Comparison of ENCODE assay signal across 8 mouse cellular contexts in genomic region chr11:115513271-115514237, GRCm38 (mm10). TPM values are rescaled to one million over a fixed set of nuclear protein-coding genes. Genes with fewer than 3 reads are reported as not detected.
DNase-seq lines count a peak whose midpoint lies in the region; ATAC-seq and TF ChIP-seq lines count a peak whose summit lies in the region.

No protein-coding gene starts in this region.

- no peak for TF ChIP-seq CTCF in kidney, adult 2 months (conservative IDR thresholded peaks at IDR 0.05; ENCODE audit: insufficient read depth, insufficient read length, low read depth, low read length)
- TF ChIP-seq CTCF in lung, adult 2 months (IDR thresholded peaks at IDR 0.05; ENCODE audit: insufficient read depth, low read length), result no peak

- peaks cover 47% of the 10 kb centered on the region for H3K4me1 ChIP-seq in embryonic facial prominence, embryonic 10.5 days
- H3K4me1 ChIP-seq in kidney, adult 2 months (ENCODE audit: control insufficient read depth, insufficient read depth, low read length), result peaks cover 3% of the 10 kb centered on the region
- H3K4me1 ChIP-seq in lung, adult 2 months (ENCODE audit: control insufficient read depth, insufficient read depth, low read length), result peaks cover 7% of the 10 kb centered on the region
- H3K4me1 ChIP-seq in neural tube, embryonic 13.5 days (replicated peaks), result peaks cover 38% of the 10 kb centered on the region

- H3K9me3 ChIP-seq in embryonic facial prominence, embryonic 10.5 days, result no peaks in the 10 kb centered on the region
- H3K9me3 ChIP-seq in neural tube, embryonic 13.5 days, result no peaks in the 10 kb centered on the region

- H3K4me2 ChIP-seq in neural tube, embryonic 13.5 days, result peak overlapping the region; percentile 89

- H3K27ac ChIP-seq in embryonic facial prominence, embryonic 10.5 days (replicated peaks), result peak overlapping the region; percentile 97
- 0 out of 2 replicates have a peak overlapping the region, but pooled peaks have one; percentile 24 for H3K27ac ChIP-seq in kidney, adult 2 months (ENCODE audit: insufficient read depth, low read depth, low read length)
- peak overlapping the region; percentile 90 for H3K27ac ChIP-seq in neural tube, embryonic 13.5 days (replicated peaks)

- H3K27me3 ChIP-seq in embryonic facial prominence, embryonic 10.5 days (replicated peaks; ENCODE audit: low read depth, poor library complexity, severe bottlenecking), result no peaks in the 10 kb centered on the region
- H3K27me3 ChIP-seq in kidney, adult 2 months (replicated peaks; ENCODE audit: control insufficient read depth, insufficient read depth, low read length), result no peaks in the 10 kb centered on the region
- H3K27me3 ChIP-seq in neural tube, embryonic 13.5 days, result no peaks in the 10 kb centered on the region

- no peak for TF ChIP-seq POLR2A in kidney, adult 2 months (IDR thresholded peaks at IDR 0.05; ENCODE audit: low read depth, low read length)
- no peak for TF ChIP-seq POLR2A in lung, adult 2 months (IDR thresholded peaks at IDR 0.05; ENCODE audit: borderline replicate concordance, extremely low read depth, low read depth, low read length)

- peak; percentile 43 for ATAC-seq in activated CD4-positive, CD25-positive, alpha-beta regulatory T cell, adult 4 months
- peak; percentile 77 for ATAC-seq in neural tube, embryonic 13.5 days (ENCODE audit: low read depth)

- H3K9ac ChIP-seq in neural tube, embryonic 13.5 days, result peak overlapping the region; percentile 99

- peaks cover 7% of the 10 kb centered on the region; the same call in 1 of the 2 replicates for H3K36me3 ChIP-seq in embryonic facial prominence, embryonic 10.5 days (replicated peaks)
- H3K36me3 ChIP-seq in kidney, adult 2 months (ENCODE audit: control insufficient read depth, insufficient read depth, low read length), result no peaks in the 10 kb centered on the region
- H3K36me3 ChIP-seq in neural tube, embryonic 13.5 days, result no peaks in the 10 kb centered on the region

- peak; percentile 68 for DNase-seq in A20 (ENCODE audit: low read depth, low spot score)
- peak; percentile 74 for DNase-seq in embryonic facial prominence, embryonic 10.5 days (ENCODE audit: low spot score)
- peak; percentile 48 to 57 for DNase-seq in heart, adult 9 months (ENCODE audit: low spot score in 2 of 2)
- DNase-seq in kidney, adult 2 months, result peak; percentile 42
- DNase-seq in lung, adult 2 months, result peak; percentile 57
- peak; percentile 54 to 62 for DNase-seq in thymus, postnatal 36 days

- under 1% methylated on average over 57 of the region's 57 CpGs for WGBS in embryonic facial prominence, embryonic 10.5 days
- WGBS in kidney, adult 2 months, result under 1% methylated on average over 57 of the region's 57 CpGs
- under 1% methylated on average over 57 of the region's 57 CpGs for WGBS in lung, adult 2 months
- WGBS in neural tube, embryonic 13.5 days, result under 1% methylated on average over 57 of the region's 57 CpGs

- H3K4me3 ChIP-seq in embryonic facial prominence, embryonic 10.5 days, result peak overlapping the region; percentile 92
- H3K4me3 ChIP-seq in kidney, adult 2 months (ENCODE audit: insufficient read depth, low read depth, low read length), result peak overlapping the region; percentile 84
- H3K4me3 ChIP-seq in lung, adult 2 months (replicated peaks; ENCODE audit: extremely low read depth, low read depth, low read length), result peak overlapping the region; percentile 94
- H3K4me3 ChIP-seq in neural tube, embryonic 13.5 days, result peak overlapping the region; percentile 100

RNA-seq across cellular contexts. Expression of gene Jpt1, which starts 0.6 kb away (rescaled TPM):
- 100 to 1,000 TPM; 506 to 510 TPM for polyA plus RNA-seq in activated CD4-positive, CD25-positive, alpha-beta regulatory T cell, adult 4 months (2017; shearing (Covaris generic))
- 592 and 614 TPM in 2 replicates for polyA plus RNA-seq in embryonic facial prominence, embryonic 10.5 days (2016; fragmentation: Nextera tagmentation; extraction: Ambion mirVana)
- 62.9 and 64.9 TPM in 2 replicates for polyA plus RNA-seq in kidney, adult 2 months (2012; rRNA removed)
- polyA plus RNA-seq in lung, adult 2 months (2012; rRNA removed), result 114 and 147 TPM in 2 replicates
- 1,262 and 1,276 TPM in 2 replicates for polyA plus RNA-seq in neural tube, embryonic 13.5 days (2015; fragmentation: Nextera tagmentation; extraction: Ambion mirVana)

RNA-seq across cellular contexts. Expression of gene Nt5c, which starts 21.9 kb away (rescaled TPM):
- 100 to 1,000 TPM; 287 to 293 TPM for polyA plus RNA-seq in activated CD4-positive, CD25-positive, alpha-beta regulatory T cell, adult 4 months (2017; shearing (Covaris generic))
- 90.9 and 92.2 TPM in 2 replicates for polyA plus RNA-seq in embryonic facial prominence, embryonic 10.5 days (2016; fragmentation: Nextera tagmentation; extraction: Ambion mirVana)
- 47.6 and 50.5 TPM in 2 replicates for polyA plus RNA-seq in kidney, adult 2 months (2012; rRNA removed)
- 47.1 and 54.9 TPM in 2 replicates for polyA plus RNA-seq in lung, adult 2 months (2012; rRNA removed)
- polyA plus RNA-seq in neural tube, embryonic 13.5 days (2015; fragmentation: Nextera tagmentation; extraction: Ambion mirVana), result 95.6 and 96.7 TPM in 2 replicates

RNA-seq across cellular contexts. Expression of gene Sumo2, which starts 22.5 kb away (rescaled TPM):
- polyA plus RNA-seq in activated CD4-positive, CD25-positive, alpha-beta regulatory T cell, adult 4 months (2017; shearing (Covaris generic)), result 100 to 1,000 TPM; 724 to 797 TPM
- 1,425 and 1,473 TPM in 2 replicates for polyA plus RNA-seq in embryonic facial prominence, embryonic 10.5 days (2016; fragmentation: Nextera tagmentation; extraction: Ambion mirVana)
- polyA plus RNA-seq in kidney, adult 2 months (2012; rRNA removed), result 48.4 and 85.2 TPM in 2 replicates
- 43.5 and 67.9 TPM in 2 replicates for polyA plus RNA-seq in lung, adult 2 months (2012; rRNA removed)
- 1,158 and 1,175 TPM in 2 replicates for polyA plus RNA-seq in neural tube, embryonic 13.5 days (2015; fragmentation: Nextera tagmentation; extraction: Ambion mirVana)

RNA-seq across cellular contexts. Expression of gene Armc7, which starts 38.1 kb away (rescaled TPM):
- 10 to 100 TPM; 49.9 to 59.3 TPM for polyA plus RNA-seq in activated CD4-positive, CD25-positive, alpha-beta regulatory T cell, adult 4 months (2017; shearing (Covaris generic))
- polyA plus RNA-seq in embryonic facial prominence, embryonic 10.5 days (2016; fragmentation: Nextera tagmentation; extraction: Ambion mirVana), result 9.0 and 9.9 TPM in 2 replicates
- polyA plus RNA-seq in kidney, adult 2 months (2012; rRNA removed), result 6.8 and 7.3 TPM in 2 replicates
- polyA plus RNA-seq in lung, adult 2 months (2012; rRNA removed), result 11.6 and 12.0 TPM in 2 replicates
- polyA plus RNA-seq in neural tube, embryonic 13.5 days (2015; fragmentation: Nextera tagmentation; extraction: Ambion mirVana), result 13.1 and 14.4 TPM in 2 replicates

RNA-seq across cellular contexts. Expression of gene Nup85, which starts 50.7 kb away (rescaled TPM):
- 10 to 100 TPM; 36.8 to 39.0 TPM for polyA plus RNA-seq in activated CD4-positive, CD25-positive, alpha-beta regulatory T cell, adult 4 months (2017; shearing (Covaris generic))
- 252 and 253 TPM in 2 replicates for polyA plus RNA-seq in embryonic facial prominence, embryonic 10.5 days (2016; fragmentation: Nextera tagmentation; extraction: Ambion mirVana)
- 32.9 and 33.5 TPM in 2 replicates for polyA plus RNA-seq in kidney, adult 2 months (2012; rRNA removed)
- 32.8 and 41.8 TPM in 2 replicates for polyA plus RNA-seq in lung, adult 2 months (2012; rRNA removed)
- 99.8 and 119 TPM in 2 replicates for polyA plus RNA-seq in neural tube, embryonic 13.5 days (2015; fragmentation: Nextera tagmentation; extraction: Ambion mirVana)

Comparison
In these comparisons a context has a peak if more than half of its experiments do, and no peak if none do; other contexts are left out.
1. Peak in every context shown above with its lines: DNase-seq, ATAC-seq, H3K4me3 ChIP-seq and H3K27ac ChIP-seq.
2. H3K27ac ChIP-seq: peak in every context shown above with its lines; median percentile 97 in embryonic facial prominence, embryonic 10.5 days; 90 in neural tube, embryonic 13.5 days; 24 in kidney, adult 2 months.